8 mouse cellular contexts compared by ENCODE assay signal in the genomic region with DNA sequence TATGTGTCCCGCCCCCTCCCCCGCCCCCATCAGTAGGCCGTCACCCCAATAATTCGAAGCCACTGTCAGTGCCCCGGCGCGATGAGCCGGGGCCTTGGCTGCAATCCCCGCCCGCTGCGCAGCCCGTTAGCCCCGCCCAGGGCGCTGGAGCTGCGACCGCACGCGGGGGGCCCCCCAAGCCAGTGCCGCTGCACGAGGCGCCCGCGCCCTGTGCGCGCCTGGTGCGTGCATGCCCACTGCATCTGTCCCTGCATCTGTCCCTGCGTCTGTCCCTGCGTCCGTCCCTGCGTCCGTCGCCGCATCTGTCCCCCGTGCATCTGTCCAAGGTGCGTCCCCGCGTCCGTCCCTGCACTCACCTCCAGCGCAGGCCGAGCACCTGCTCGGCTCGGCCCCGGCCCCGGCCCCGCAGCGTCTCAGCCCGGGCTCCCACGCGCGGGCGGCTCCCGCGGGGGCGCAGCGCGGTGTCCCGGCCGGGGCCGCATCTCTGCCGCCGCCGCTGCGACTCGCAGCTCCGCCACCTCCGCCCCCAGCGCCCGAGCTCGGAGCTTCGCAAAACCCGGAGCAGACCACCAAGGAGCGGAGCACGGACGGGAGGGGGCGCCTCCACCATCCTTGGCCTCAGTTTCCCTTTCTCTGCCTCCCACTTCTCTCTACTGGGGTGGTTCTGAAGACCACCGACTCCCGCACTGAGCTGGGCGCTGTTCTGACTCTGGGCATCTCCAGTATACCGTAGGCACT. TPM values are rescaled to one million over a fixed set of nuclear protein-coding genes. Genes with fewer than 3 reads are reported as not detected.
DNase-seq lines count a peak whose midpoint lies in the region; ATAC-seq and TF ChIP-seq lines count a peak whose summit lies in the region.

A gene (minus strand): TSS at position 486 of the 738 bp plus-strand sequence.

- peaks cover 17% of the 10 kb centered on the region for H3K4me1 ChIP-seq in heart, embryonic 11.5 days (ENCODE audit: control insufficient read depth, insufficient read depth, low read length)
- H3K4me1 ChIP-seq in lung, postnatal 0 days (ENCODE audit: insufficient read depth, low read depth, low read length): peaks cover 8% of the 10 kb centered on the region

- H3K9ac ChIP-seq in heart, embryonic 11.5 days (ENCODE audit: low read depth, low read length): peak within 1 kb of the TSS; percentile 50
- H3K9ac ChIP-seq in lung, postnatal 0 days (replicated peaks; ENCODE audit: low read depth): no peak within 1 kb of the TSS

- no peak within 1 kb of the TSS for H3K27ac ChIP-seq in heart, embryonic 11.5 days (ENCODE audit: low read depth, low read length)
- no peak within 1 kb of the TSS for H3K27ac ChIP-seq in lung, postnatal 0 days (ENCODE audit: low read length)

- DNase-seq in urinary bladder, postnatal 25 days (ENCODE audit: low spot score): peak; percentile 46
- no peak for DNase-seq in urinary bladder, postnatal 36 days (ENCODE audit: low spot score in 2 of 2)
- peak; percentile 82 for DNase-seq in kidney, postnatal 4 days
- DNase-seq in lung, postnatal 0 days (ENCODE audit: low spot score): no peak
- peak; percentile 84 to 89 for DNase-seq in right cerebral cortex, postnatal 10 days (ENCODE audit: low spot score in 2 of 2)

- no peak for TF ChIP-seq EP300 in lung, postnatal 0 days (IDR thresholded peaks at IDR 0.05)

- peak; percentile 20; the same call in 1 of the 2 replicates for TF ChIP-seq CTCF in lung, postnatal 0 days (IDR thresholded peaks at IDR 0.05)

- peak within 1 kb of the TSS; percentile 98 for H3K4me2 ChIP-seq in heart, embryonic 11.5 days
- H3K4me2 ChIP-seq in lung, postnatal 0 days (replicated peaks; ENCODE audit: low read depth, low read length): peak within 1 kb of the TSS; percentile 97

- H3K4me3 ChIP-seq in heart, embryonic 11.5 days (ENCODE audit: low read depth, low read length): peak within 1 kb of the TSS; percentile 67
- peak within 1 kb of the TSS; percentile 60 for H3K4me3 ChIP-seq in lung, postnatal 0 days (ENCODE audit: low read depth, low read length)

- H3K9me3 ChIP-seq in heart, embryonic 11.5 days (replicated peaks; ENCODE audit: control insufficient read depth, low read length): no peaks in the 10 kb centered on the region
- H3K9me3 ChIP-seq in lung, postnatal 0 days (ENCODE audit: low read length): no peaks in the 10 kb centered on the region

- WGBS in heart, embryonic 11.5 days (ENCODE audit: insufficient replicate concordance): 2% methylated on average over 76 of the region's 79 CpGs
- 2% methylated on average over 44 of the region's 79 CpGs for WGBS in lung, postnatal 0 days

- H3K27me3 ChIP-seq in heart, embryonic 11.5 days (ENCODE audit: control insufficient read depth, insufficient read depth, low read length): peaks cover 82% of the 10 kb centered on the region
- peaks cover 31% of the 10 kb centered on the region; the same call in 1 of the 2 replicates for H3K27me3 ChIP-seq in lung, postnatal 0 days (replicated peaks; ENCODE audit: insufficient read depth, low read length)

- peak; percentile 52 for ATAC-seq in common myeloid progenitor, adult 5-6 weeks (replicated peaks; ENCODE audit: low read depth, poor library complexity, severe bottlenecking)
- no peak for ATAC-seq in heart, embryonic 11.5 days (replicated peaks; ENCODE audit: insufficient number of reproducible peaks, low FRiP score, low TSS enrichment)
- ATAC-seq in lung, postnatal 0 days: peak; percentile 44
- no peak for ATAC-seq in erythroid progenitor cell, adult 5-6 weeks (replicated peaks; ENCODE audit: low FRiP score, poor library complexity, severe bottlenecking)

- H3K36me3 ChIP-seq in heart, embryonic 11.5 days (ENCODE audit: control insufficient read depth, insufficient read depth, low read length): no peaks in the 10 kb centered on the region
- H3K36me3 ChIP-seq in lung, postnatal 0 days (ENCODE audit: insufficient read depth, low read length): no peaks in the 10 kb centered on the region

RNA-seq across cellular contexts. Expression of the gene that starts here (rescaled TPM):
- 2.8 TPM in 2 replicates for total RNA-seq in common myeloid progenitor, adult 5-6 weeks (2017)
- polyA plus RNA-seq in heart, embryonic 11.5 days (2014; fragmentation: Nextera tagmentation; extraction: Ambion mirVana): 0.11 and 0.33 TPM in 2 replicates
- 0.88 and 1.0 TPM in 2 replicates for polyA plus RNA-seq in lung, postnatal 0 days (2015; fragmentation: Nextera tagmentation; extraction: Ambion mirVana)
- 1.4 TPM in 1 of 2 replicates, not detected in the other for total RNA-seq in erythroid progenitor cell, adult 5-6 weeks (2015; ENCODE audit: low replicate concordance)
- 0.83 TPM in 1 of 2 replicates, not detected in the other for total RNA-seq in erythroid progenitor cell, adult 5-6 weeks (2017; ENCODE audit: low replicate concordance)

Comparison
In these comparisons a context has a peak if more than half of its experiments do, and no peak if none do; other contexts are left out.
1. DNase-seq: peak in urinary bladder, postnatal 25 days (single experiment), kidney, postnatal 4 days (2 of 2) and right cerebral cortex, postnatal 10 days (2 of 2); none in urinary bladder, postnatal 36 days (0 of 2) and lung, postnatal 0 days (single experiment).
2. ATAC-seq: peak in common myeloid progenitor, adult 5-6 weeks (single experiment) and lung, postnatal 0 days (single experiment); none in heart, embryonic 11.5 days (single experiment) and erythroid progenitor cell, adult 5-6 weeks (single experiment).